Mouse (Mus musculus): ENCODE measurements around the gene Ms4a3.

The Ms4a3 gene

DNA sequence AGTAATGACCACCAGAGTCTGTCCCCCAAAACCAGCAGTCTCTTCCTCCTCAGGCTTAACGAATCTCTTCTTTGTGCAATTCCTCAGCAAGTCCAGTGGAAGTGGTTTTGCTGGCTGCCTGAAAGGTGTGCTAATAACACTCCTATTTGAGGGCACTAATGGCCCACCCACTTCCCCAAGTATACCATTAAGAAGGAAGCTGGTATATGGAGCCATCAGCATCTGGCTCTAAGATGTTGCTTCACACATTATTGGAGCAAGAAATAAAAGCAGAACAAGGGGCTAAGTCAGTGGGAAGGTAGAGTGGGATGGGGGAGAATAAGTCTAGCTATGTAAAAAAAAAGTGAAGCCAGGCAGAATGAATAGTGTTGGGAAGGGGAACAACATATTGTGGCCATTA, at the start of gene Ms4a3:
Gene Ms4a3, minus strand, starts transcription at position 120 of the 400 bp plus-strand sequence.
- no peak for DNase-seq (ENCODE audit: low read depth, low spot score)

- no peak for DNase-seq (ENCODE audit: low read depth, low spot score)
Measured at GRCm38 (mm10) chr19:11661562-11661961, 20.9 kb upstream of the Ms4a3 start.

DNA sequence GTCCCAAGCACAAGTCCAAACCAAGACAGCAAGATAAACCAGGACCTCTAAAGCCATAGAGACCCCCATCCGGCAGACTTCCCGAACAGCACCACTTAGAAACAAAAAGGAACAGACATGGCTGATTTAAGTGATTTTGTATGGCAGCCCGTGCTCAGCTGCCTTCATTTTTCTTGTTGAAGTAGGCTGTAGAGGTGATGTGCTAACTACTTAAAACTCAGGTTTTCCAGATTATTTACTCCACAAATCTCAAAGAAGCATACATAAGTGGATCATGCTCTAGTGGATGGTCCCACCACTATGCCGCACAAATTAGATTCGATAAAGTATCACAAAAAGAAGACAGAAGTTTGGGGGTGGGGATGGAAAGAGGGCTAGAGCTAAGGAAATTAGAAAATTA, 19.8 kb upstream of the Ms4a3 start, which contains the start of gene Oosp2:
Gene Oosp2, minus strand, starts transcription at position 101 of the 400 bp plus-strand sequence.
- DNase-seq (ENCODE audit: low read depth, low spot score): no peak

GRCm38 (mm10) chr19:11659142-11659541, 18.5 kb upstream of the Ms4a3 start:
- DNase-seq (ENCODE audit: low read depth, low spot score): no peak

DNA sequence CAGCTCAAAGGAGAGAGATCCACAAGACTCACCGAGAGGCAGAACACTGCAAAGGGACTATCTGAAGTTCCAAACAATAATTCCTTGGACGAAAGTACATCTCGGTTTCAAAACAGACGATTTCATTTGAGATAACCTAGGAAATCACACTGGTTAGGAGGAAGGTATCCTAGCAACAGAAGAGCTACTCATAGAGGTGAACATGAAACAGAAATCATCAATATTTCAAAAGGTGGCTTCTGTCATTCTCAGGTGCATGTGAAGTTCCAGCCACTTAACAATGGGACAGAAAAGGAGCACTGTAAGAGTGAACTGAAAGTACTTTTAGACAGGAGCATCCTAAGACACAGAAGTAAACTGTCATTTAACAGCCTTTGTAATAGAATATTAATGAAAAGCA, 8.9 kb upstream of the Ms4a3 start:
- no peak for DNase-seq (ENCODE audit: low read depth, low spot score)

- DNase-seq (ENCODE audit: low read depth, low spot score): no peak
Measured at GRCm38 (mm10) chr19:11646166-11646565, 5.5 kb upstream of the Ms4a3 start.

DNA sequence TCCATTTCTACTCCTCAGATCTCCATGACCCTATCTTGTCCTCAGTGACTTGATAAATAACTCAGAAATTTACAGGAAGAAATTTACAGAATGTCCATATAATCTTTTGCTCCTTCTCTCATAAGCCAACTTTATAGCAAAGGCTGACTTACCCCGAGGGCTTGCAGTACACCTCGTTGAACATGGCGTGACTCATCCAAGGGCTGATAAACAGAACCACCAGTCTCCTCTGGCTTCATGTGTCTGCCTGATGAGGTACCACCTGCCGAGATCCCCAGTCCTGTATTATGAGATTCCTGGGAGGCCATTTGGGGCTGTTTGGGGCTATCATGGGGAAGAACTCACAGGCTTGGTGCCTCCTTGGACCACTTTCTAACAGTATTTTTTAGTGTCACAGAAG, 1.6 kb downstream of the Ms4a3 start:
- DNase-seq (ENCODE audit: low read depth, low spot score): no peak

DNA sequence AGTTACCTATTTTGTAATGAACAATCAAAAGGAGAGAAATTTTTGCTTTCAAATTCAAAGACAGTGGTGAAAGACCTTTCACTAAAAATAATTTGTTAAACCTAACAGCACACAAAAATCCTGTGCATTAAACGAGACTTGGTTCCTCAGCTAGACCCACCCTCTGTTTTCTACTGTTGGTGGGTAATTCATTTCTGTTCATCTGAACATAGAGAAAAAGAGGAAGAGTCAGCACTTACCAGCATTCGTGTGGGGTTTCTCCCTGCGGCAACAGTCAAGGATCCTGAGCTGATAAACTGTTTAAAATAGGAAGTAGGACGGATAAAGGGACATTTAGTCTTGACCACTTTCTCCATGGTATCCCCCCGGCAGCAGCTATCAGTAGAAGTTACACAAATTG, 5.1 kb downstream of the Ms4a3 start:
- DNase-seq (ENCODE audit: low read depth, low spot score): no peak

- no peak for DNase-seq (ENCODE audit: low read depth, low spot score)
Measured at GRCm38 (mm10) chr19:11634330-11634729, 6.3 kb downstream of the Ms4a3 start.

- DNase-seq (ENCODE audit: low read depth, low spot score): no peak
Measured at GRCm38 (mm10) chr19:11633732-11634131, 6.9 kb downstream of the Ms4a3 start.

- no peak for DNase-seq (ENCODE audit: low read depth, low spot score)
Measured at GRCm38 (mm10) chr19:11625231-11625630, 15.4 kb downstream of the Ms4a3 start.

- no peak for DNase-seq (ENCODE audit: low read depth, low spot score)
Measured at GRCm38 (mm10) chr19:11624800-11625199, 15.9 kb downstream of the Ms4a3 start.

DNA sequence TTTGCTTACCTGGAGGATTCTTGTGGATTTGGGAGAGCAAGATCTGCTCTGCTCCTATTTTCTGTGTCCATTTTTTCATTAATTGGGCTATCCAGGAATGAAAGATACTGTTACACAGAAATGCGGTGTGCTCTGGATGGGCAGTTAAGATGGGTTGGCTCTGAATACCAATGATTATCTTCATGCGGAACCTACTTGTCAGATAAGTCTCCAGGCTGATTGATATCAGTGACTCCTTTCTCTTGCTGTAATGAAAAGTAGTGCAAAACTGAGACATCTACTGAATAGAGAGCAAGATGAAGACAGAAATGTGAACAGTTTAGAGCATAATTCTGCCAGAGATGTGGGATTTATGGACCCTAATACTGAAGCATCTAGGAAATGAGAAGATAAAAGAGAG, 17.1 kb downstream of the Ms4a3 start, which contains the start of gene Ms4a2:
Gene Ms4a2, minus strand, starts transcription at position 169 of the 400 bp plus-strand sequence.
- DNase-seq (ENCODE audit: low read depth, low spot score): no peak

- DNase-seq (ENCODE audit: low read depth, low spot score): no peak
Measured at GRCm38 (mm10) chr19:11617983-11618382, 22.7 kb downstream of the Ms4a3 start.

DNA sequence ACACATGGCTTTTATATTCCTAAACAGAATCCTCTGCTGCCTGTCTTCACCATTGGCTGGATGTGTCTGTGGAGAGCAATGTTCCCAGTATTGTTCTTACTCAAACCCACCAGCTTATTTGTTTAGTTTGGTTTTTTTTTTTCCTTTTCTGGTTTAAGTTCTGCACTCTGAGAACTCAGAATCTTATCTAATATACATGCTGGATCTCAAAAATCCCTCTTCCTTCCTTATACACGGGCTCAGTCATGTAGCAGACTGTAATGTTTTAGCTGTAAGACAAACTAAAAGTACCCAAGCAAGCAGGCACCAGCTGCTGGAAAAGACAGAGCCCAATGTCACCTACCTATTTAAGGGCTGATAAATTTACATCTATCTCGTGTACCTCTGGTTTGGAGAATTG, 25.8 kb downstream of the Ms4a3 start:
- DNase-seq (ENCODE audit: low read depth, low spot score): no peak

DNA sequence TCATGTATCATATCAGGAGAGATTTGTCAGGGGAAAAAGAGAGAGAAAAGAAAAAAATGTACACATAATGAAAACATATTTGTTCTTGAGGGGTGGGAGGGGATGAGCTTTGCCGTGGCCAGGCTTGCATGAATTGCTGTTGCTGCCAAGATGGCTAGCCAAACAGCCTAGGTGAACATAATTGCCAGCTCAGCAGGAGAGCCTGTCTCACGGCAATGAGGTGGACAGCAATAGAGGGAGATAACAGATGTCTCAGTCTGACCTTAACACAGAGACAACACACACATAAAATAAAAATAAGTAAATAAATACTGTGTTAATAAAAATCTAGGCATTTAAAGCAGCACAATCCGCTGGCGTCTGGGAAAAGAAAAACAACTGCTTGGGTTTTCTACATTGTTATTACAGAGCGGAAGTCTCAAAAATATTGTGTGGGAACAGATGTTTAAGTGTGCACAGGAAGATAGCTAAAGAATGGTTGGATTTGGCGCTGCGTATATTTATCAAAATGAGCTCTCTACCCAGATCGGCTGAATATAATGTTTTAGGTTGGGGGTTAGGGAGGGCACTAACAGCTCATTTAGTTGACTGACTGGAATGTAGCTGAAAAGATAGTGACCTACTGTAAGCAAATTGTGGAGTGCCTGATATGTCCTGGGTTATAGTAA, 26.7 kb downstream of the Ms4a3 start:
- DNase-seq (ENCODE audit: low read depth, low spot score): no peak

DNA sequence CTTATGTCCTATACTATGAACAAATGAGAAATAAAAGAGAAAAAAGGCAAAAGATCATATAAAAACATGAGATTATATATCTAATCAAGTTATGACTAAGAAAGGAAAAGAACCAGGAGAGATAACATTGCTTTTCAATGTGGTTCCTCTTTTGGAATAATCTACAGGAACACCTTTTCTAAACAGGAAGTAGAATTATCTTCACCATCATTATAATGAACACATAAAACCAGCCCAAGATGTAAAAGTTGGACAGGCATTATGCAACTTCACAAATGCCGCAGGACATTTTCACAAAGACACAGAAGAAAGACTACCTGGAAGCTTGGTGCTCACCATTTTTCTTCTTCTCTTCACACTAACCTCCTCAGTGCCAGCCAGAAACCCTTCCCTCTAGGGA, 27.6 kb downstream of the Ms4a3 start:
- no peak for DNase-seq (ENCODE audit: low read depth, low spot score)

- DNase-seq (ENCODE audit: low read depth, low spot score): no peak
Measured at GRCm38 (mm10) chr19:11612293-11612692, 28.4 kb downstream of the Ms4a3 start.

- no peak for DNase-seq (ENCODE audit: low read depth, low spot score)
Measured at GRCm38 (mm10) chr19:11611541-11611945, 29.1 kb downstream of the Ms4a3 start.

- no peak for DNase-seq (ENCODE audit: low read depth, low spot score)
Measured at GRCm38 (mm10) chr19:11608172-11608571, 32.5 kb downstream of the Ms4a3 start.

DNA sequence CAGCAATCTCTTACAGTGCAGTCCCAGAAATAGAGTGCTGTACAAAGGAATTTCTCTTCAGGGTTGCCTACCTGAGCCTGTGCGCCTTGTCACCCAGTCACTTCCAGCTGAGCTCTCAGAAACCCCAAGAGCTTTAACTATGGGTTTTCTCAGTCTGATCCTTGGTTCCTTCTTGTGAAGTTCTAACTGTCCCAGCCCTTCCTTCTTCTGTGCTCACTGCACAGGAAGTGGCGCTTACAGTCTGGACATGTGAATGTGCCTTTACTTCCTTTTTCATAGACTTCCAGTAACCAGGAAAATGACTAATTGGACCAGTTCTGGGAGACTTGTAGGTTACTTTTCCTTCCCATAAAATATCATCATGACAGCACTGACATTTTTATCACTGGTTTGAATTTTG, 36.0 kb downstream of the Ms4a3 start, which contains the start of gene Ms4a6d:
Gene Ms4a6d, minus strand, starts transcription at position 247 of the 400 bp plus-strand sequence.
- DNase-seq (ENCODE audit: low read depth, low spot score): no peak

DNA sequence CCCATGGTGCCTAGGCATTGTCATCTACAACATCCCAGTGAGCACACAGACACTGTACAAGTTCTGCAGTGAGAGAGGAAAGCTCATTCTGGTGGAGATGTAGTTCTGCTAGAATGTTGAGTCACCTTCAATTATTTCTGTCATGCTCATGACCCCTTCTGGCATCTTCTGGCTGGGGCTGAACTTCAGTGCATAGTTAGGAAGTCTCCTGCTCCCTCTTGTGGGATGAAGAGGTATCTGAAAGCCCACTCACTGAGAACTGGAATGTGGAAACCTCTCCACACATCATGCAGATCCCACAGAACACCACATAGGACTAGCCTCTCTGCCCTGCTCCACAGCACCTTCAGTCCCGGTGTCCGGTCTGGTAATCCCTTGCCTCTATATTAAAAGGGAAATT, 38.6 kb downstream of the Ms4a3 start:
- DNase-seq (ENCODE audit: low read depth, low spot score): no peak

DNA sequence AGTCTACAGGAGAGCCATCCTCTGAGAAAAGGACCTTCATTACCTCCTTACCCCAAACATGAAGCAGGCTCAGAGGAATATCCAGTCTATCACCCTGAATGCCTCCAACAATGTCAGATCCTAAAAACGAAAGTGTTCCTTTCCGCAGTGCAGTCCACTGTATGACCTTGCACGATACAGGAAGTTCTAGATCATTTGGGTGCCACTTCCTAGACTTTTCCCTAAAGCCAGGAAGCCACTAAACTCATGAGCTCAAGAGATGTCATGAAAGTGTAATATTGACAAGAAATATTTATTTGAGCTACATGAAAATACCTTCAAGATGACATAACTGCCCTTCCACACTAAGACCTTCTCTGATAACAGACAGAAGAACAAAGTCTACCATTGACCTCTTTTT, 39.3 kb downstream of the Ms4a3 start:
- no peak for DNase-seq (ENCODE audit: low read depth, low spot score)

Measured in embryo, embryonic 11.5 days (tissue).